Mouse (Mus musculus): ENCODE results near the gene A930018P22Rik. TPM values are rescaled to one million over a fixed set of nuclear protein-coding genes. Genes with fewer than 3 reads are reported as not detected.
A peak's percentile ranks its signal among the peaks of the same experiment; 100 is the strongest.
"Not testable (repeated sequence)": the region's sequence is repeated elsewhere in the genome, so short reads cannot be mapped to it uniquely, and the experiment has no call there.

A930018P22Rik gene
- polyA plus RNA-seq, 1 experiment from 2014 or later: not detected

- Histone ChIP-seq H3K4me3 (no peak overlapping the region), H3K9me3 (no peaks in the 10 kb centered on the region), H3K27me3 (no peaks in the 10 kb centered on the region), H3K4me1 (replicated peaks) (peaks cover 12% of the 10 kb centered on the region), H3K36me3 (no peaks in the 10 kb centered on the region), H3K4me2 (no peak overlapping the region), H3K9ac (no peak overlapping the region), H3K27ac (no peak overlapping the region)
- no peak for ATAC-seq (ENCODE audit: low FRiP score)
- 100% methylated on average over 2 of the region's 2 CpGs for WGBS
These were observed 23.4 kb upstream of the A930018P22Rik start for GRCm38 (mm10) chr2:104099231-104099585.

GRCm38 (mm10) chr2:104099946-104100345 is 22.6 kb upstream of the A930018P22Rik start:
- no peak overlapping the region for H3K27ac ChIP-seq
- H3K9ac ChIP-seq: no peak overlapping the region
- no peak for ATAC-seq (ENCODE audit: low FRiP score)
- no peaks in the 10 kb centered on the region for H3K9me3 ChIP-seq
- peaks cover 12% of the 10 kb centered on the region for H3K4me1 ChIP-seq (replicated peaks)
- WGBS: 67% methylated on average over 1 of the region's 1 CpGs
- H3K27me3 ChIP-seq: no peaks in the 10 kb centered on the region
- no peak overlapping the region for H3K4me3 ChIP-seq
- H3K36me3 ChIP-seq: no peaks in the 10 kb centered on the region
- H3K4me2 ChIP-seq: no peak overlapping the region

GRCm38 (mm10) chr2:104104800-104105199 is 17.8 kb upstream of the A930018P22Rik start:
- Histone ChIP-seq H3K27ac (no peak overlapping the region), H3K9ac (no peak overlapping the region), H3K4me1 (replicated peaks) (no peaks in the 10 kb centered on the region), H3K4me2 (no peak overlapping the region), H3K9me3 (no peaks in the 10 kb centered on the region), H3K27me3 (no peaks in the 10 kb centered on the region), H3K36me3 (no peaks in the 10 kb centered on the region), H3K4me3 (no peak overlapping the region)
- WGBS: 95% methylated on average over 6 of the region's 6 CpGs
- ATAC-seq (ENCODE audit: low FRiP score): no peak

- not testable (repeated sequence) for H3K27me3 ChIP-seq; H3K36me3 ChIP-seq; H3K9me3 ChIP-seq; H3K27ac ChIP-seq; ATAC-seq (ENCODE audit: low FRiP score); H3K9ac ChIP-seq; H3K4me3 ChIP-seq; H3K4me1 ChIP-seq (replicated peaks); H3K4me2 ChIP-seq
- WGBS: 96% methylated on average over 2 of the region's 2 CpGs
These were observed 13.5 kb upstream of the A930018P22Rik start for GRCm38 (mm10) chr2:104109021-104109420.

- no peak for ATAC-seq (ENCODE audit: low FRiP score)
- Histone ChIP-seq H3K36me3 (no peaks in the 10 kb centered on the region), H3K9ac (no peak overlapping the region), H3K9me3 (no peaks in the 10 kb centered on the region), H3K4me2 (no peak overlapping the region), H3K4me1 (replicated peaks) (no peaks in the 10 kb centered on the region), H3K27ac (no peak overlapping the region), H3K4me3 (no peak overlapping the region), H3K27me3 (no peaks in the 10 kb centered on the region)
- WGBS: 91% methylated on average over 2 of the region's 2 CpGs
These were observed 13.0 kb upstream of the A930018P22Rik start for GRCm38 (mm10) chr2:104109528-104109927.

- no peaks in the 10 kb centered on the region for H3K36me3 ChIP-seq
- H3K4me3 ChIP-seq: no peak overlapping the region
- no peaks in the 10 kb centered on the region for H3K27me3 ChIP-seq
- no peak for ATAC-seq (ENCODE audit: low FRiP score)
- H3K4me1 ChIP-seq (replicated peaks): no peaks in the 10 kb centered on the region
- no peaks in the 10 kb centered on the region for H3K9me3 ChIP-seq
- no peak overlapping the region for H3K27ac ChIP-seq
- no peak overlapping the region for H3K4me2 ChIP-seq
- 89% methylated on average over 4 of the region's 4 CpGs for WGBS
- no peak overlapping the region for H3K9ac ChIP-seq
These were observed 12.5 kb upstream of the A930018P22Rik start for GRCm38 (mm10) chr2:104110031-104110430.

GRCm38 (mm10) chr2:104111170-104111797 is 11.3 kb upstream of the A930018P22Rik start:
- H3K36me3 ChIP-seq; H3K4me1 ChIP-seq (replicated peaks); H3K27ac ChIP-seq; H3K9me3 ChIP-seq; H3K4me3 ChIP-seq; H3K9ac ChIP-seq; H3K4me2 ChIP-seq; H3K27me3 ChIP-seq; ATAC-seq (ENCODE audit: low FRiP score): not testable (repeated sequence)
- WGBS: no CpG with 5 or more reads among the region's 1 CpGs

GRCm38 (mm10) chr2:104113563-104113962 is 9.0 kb upstream of the A930018P22Rik start:
- not testable (repeated sequence) for H3K36me3 ChIP-seq; H3K4me1 ChIP-seq (replicated peaks); H3K27ac ChIP-seq; ATAC-seq (ENCODE audit: low FRiP score); H3K27me3 ChIP-seq; H3K4me3 ChIP-seq; H3K4me2 ChIP-seq; H3K9me3 ChIP-seq; H3K9ac ChIP-seq

GRCm38 (mm10) chr2:104114898-104115297 is 7.7 kb upstream of the A930018P22Rik start:
- Histone ChIP-seq H3K36me3 (no peaks in the 10 kb centered on the region), H3K4me2 (no peak overlapping the region), H3K27ac (no peak overlapping the region), H3K27me3 (no peaks in the 10 kb centered on the region), H3K4me3 (no peak overlapping the region), H3K4me1 (replicated peaks) (no peaks in the 10 kb centered on the region), H3K9me3 (no peaks in the 10 kb centered on the region), H3K9ac (no peak overlapping the region)
- 82% methylated on average over 3 of the region's 3 CpGs for WGBS
- no peak for ATAC-seq (ENCODE audit: low FRiP score)

- ATAC-seq (ENCODE audit: low FRiP score); H3K9me3 ChIP-seq; H3K4me2 ChIP-seq; H3K4me3 ChIP-seq; H3K9ac ChIP-seq; H3K27ac ChIP-seq; H3K36me3 ChIP-seq; H3K4me1 ChIP-seq (replicated peaks); H3K27me3 ChIP-seq: not testable (repeated sequence)
These were observed 5.4 kb upstream of the A930018P22Rik start for GRCm38 (mm10) chr2:104117173-104117572.

GRCm38 (mm10) chr2:104119097-104119496 is 3.5 kb upstream of the A930018P22Rik start:
- ATAC-seq (ENCODE audit: low FRiP score): no peak
- H3K27ac ChIP-seq: no peak overlapping the region
- peaks cover 8% of the 10 kb centered on the region for H3K4me1 ChIP-seq (replicated peaks)
- 0 out of 2 replicates have a peak, but pooled peaks cover 8% of the 10 kb centered on the region for H3K27me3 ChIP-seq
- H3K4me2 ChIP-seq: no peak overlapping the region
- no peak overlapping the region for H3K4me3 ChIP-seq
- no peaks in the 10 kb centered on the region for H3K36me3 ChIP-seq
- H3K9me3 ChIP-seq: no peaks in the 10 kb centered on the region
- H3K9ac ChIP-seq: no peak overlapping the region
- WGBS: 72% methylated on average over 1 of the region's 1 CpGs

GRCm38 (mm10) chr2:104120312-104120711 is 2.3 kb upstream of the A930018P22Rik start:
- Histone ChIP-seq H3K9me3 (no peaks in the 10 kb centered on the region), H3K36me3 (no peaks in the 10 kb centered on the region), H3K4me1 (replicated peaks) (peaks cover 8% of the 10 kb centered on the region), H3K4me3 (no peak overlapping the region), H3K4me2 (no peak overlapping the region), H3K27ac (no peak overlapping the region), H3K9ac (no peak overlapping the region), H3K27me3 (peaks cover 17% of the 10 kb centered on the region)
- ATAC-seq (ENCODE audit: low FRiP score): no peak
- WGBS: 62% methylated on average over 6 of the region's 6 CpGs

- peaks cover 28% of the 10 kb centered on the region for H3K27me3 ChIP-seq
- no peaks in the 10 kb centered on the region for H3K36me3 ChIP-seq
- WGBS: 79% methylated on average over 8 of the region's 8 CpGs
- no peak overlapping the region for H3K27ac ChIP-seq
- H3K4me1 ChIP-seq (replicated peaks): peaks cover 8% of the 10 kb centered on the region
- H3K9me3 ChIP-seq: no peaks in the 10 kb centered on the region
- peak; percentile 3; the same call in 1 of the 2 replicates for ATAC-seq (ENCODE audit: low FRiP score)
- peak overlapping the region; percentile 69 for H3K4me3 ChIP-seq
- peak overlapping the region; percentile 91 for H3K4me2 ChIP-seq
- no peak overlapping the region for H3K9ac ChIP-seq
These were observed 676 bp upstream of the A930018P22Rik start for GRCm38 (mm10) chr2:104121681-104122504.
